Mouse (Mus musculus) limb, embryonic 10.5 days (tissue): Measurements from ENCODE around the gene Hist1h2ap. TPM values are rescaled to one million over a fixed set of nuclear protein-coding genes. Genes with fewer than 3 reads are reported as not detected.
"Not testable (repeated sequence)": the region's sequence is repeated elsewhere in the genome, so short reads cannot be mapped to it uniquely, and the experiment has no call there.

ENCODE experiments used
- DNase-seq: peaks from one replicate; pipeline ENCODE4 v3.0.0-alpha.2; 2017; ENCODE audit warnings: low spot score
- H3K27ac ChIP-seq: fragments of 300-500 bp; sonication (generic); 2 replicates; pipeline ENCODE4 v1.5.1; 2016; ENCODE audit warnings: mild to moderate bottlenecking
- H3K27me3 ChIP-seq: fragments of 300-500 bp; sonication (generic); 2 replicates; pipeline ENCODE4 v1.6.1; 2016; ENCODE audit warnings: low read depth, mild to moderate bottlenecking; ENCODE audit not compliant: poor library complexity, severe bottlenecking
- H3K36me3 ChIP-seq: fragments of 300-500 bp; sonication (generic); 2 replicates; pipeline ENCODE4 v1.6.1; 2016; ENCODE audit warnings: mild to moderate bottlenecking, moderate library complexity
- H3K4me1 ChIP-seq: fragments of 300-500 bp; sonication (generic); 2 replicates; pipeline ENCODE4 v1.6.1; 2016
- H3K4me3 ChIP-seq: fragments of 300-500 bp; sonication (generic); 2 replicates; pipeline ENCODE4 v1.5.1; 2016; ENCODE audit warnings: mild to moderate bottlenecking, moderate library complexity
- H3K9me3 ChIP-seq: fragments of 300-500 bp; sonication (generic); replicated peaks from 2 replicates; pipeline ENCODE4 v1.6.1; 2016; ENCODE audit warnings: mild to moderate bottlenecking
- WGBS: fragments of 180-500 bp; shearing (Covaris S2); methylation state at CpG from one replicate; pipeline ENCODE4 v1.1.7; 2016; 5-methylcytosine and 5-hydroxymethylcytosine counted together
- polyA plus RNA-seq: library from polyadenylated mRNA; unstranded; fragments of >200 nt; fragmentation: Nextera tagmentation; extraction: Ambion mirVana; gene quantifications from 2 replicates; pipeline ENCODE4 v1.2.1, GENCODE M21; 2016

Hist1h2ap gene
- polyA plus RNA-seq, result 6,450 and 6,557 TPM in 2 replicates

- H3K36me3 ChIP-seq, H3K27ac ChIP-seq, H3K4me1 ChIP-seq, H3K9me3 ChIP-seq, H3K4me3 ChIP-seq, H3K27me3 ChIP-seq, DNase-seq: not testable (repeated sequence)
- WGBS, result no CpG with 5 or more reads among the region's 24 CpGs
Observed at GRCm38 (mm10) chr13:21833461-21833860, at the start of gene Hist1h2ap, which contains the start of gene Hist1h2br. Gene Hist1h2ap (minus strand): TSS chr13:21833507. Gene Hist1h2br (plus strand): TSS chr13:21833743.

- Histone ChIP-seq H3K27me3 (no peaks in the 10 kb centered on the region), H3K9me3 (no peaks in the 10 kb centered on the region), H3K27ac (peak overlapping the region; percentile 47; the same call in 1 of the 2 replicates), H3K36me3 (no peaks in the 10 kb centered on the region), H3K4me1 (peaks cover 5% of the 10 kb centered on the region; the same call in 1 of the 2 replicates), H3K4me3 (peak overlapping the region; percentile 53)
- WGBS, result under 1% methylated on average over 13 of the region's 13 CpGs
- DNase-seq, result peak; percentile 81
Observed at GRCm38 (mm10) chr13:21882760-21883405, 49.6 kb upstream of the Hist1h2ap start.

GRCm38 (mm10) chr13:21881878-21882669, 48.8 kb upstream of the Hist1h2ap start:
- H3K36me3 ChIP-seq, result no peaks in the 10 kb centered on the region
- no peaks in the 10 kb centered on the region for H3K27me3 ChIP-seq
- peak overlapping the region; percentile 53 for H3K4me3 ChIP-seq
- H3K27ac ChIP-seq, result peak overlapping the region; percentile 47; the same call in 1 of the 2 replicates
- peaks cover 5% of the 10 kb centered on the region; the same call in 1 of the 2 replicates for H3K4me1 ChIP-seq
- under 1% methylated on average over 27 of the region's 27 CpGs for WGBS
- no peaks in the 10 kb centered on the region for H3K9me3 ChIP-seq
- DNase-seq, result peak; percentile 76

GRCm38 (mm10) chr13:21880735-21881134, 47.4 kb upstream of the Hist1h2ap start:
- no peaks in the 10 kb centered on the region for H3K9me3 ChIP-seq
- no peaks in the 10 kb centered on the region for H3K36me3 ChIP-seq
- no peak overlapping the region for H3K27ac ChIP-seq
- WGBS, result 89% methylated on average over 6 of the region's 6 CpGs
- DNase-seq, result no peak
- H3K4me1 ChIP-seq, result peaks cover 5% of the 10 kb centered on the region; the same call in 1 of the 2 replicates
- H3K4me3 ChIP-seq, result no peak overlapping the region
- no peaks in the 10 kb centered on the region for H3K27me3 ChIP-seq

DNA sequence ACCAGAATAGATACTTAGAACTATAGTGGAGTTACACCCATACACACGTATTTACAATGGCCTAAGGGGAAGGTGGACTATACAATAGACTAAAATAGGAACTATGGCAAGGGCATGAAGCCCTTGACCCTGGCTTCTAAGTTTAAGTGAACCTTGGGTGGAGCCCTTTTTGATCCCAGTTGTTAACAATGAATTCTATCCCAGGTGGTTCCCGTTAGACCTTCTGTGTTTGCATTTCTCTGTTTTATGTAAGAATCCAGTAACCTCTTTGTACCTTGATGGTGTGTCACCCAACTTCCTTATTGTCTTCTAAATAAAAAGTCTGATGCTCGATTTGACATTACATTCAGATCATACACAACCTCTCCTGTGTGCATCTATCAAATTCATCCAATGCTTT, 32.2 kb upstream of the Hist1h2ap start:
- 86% methylated on average over 3 of the region's 3 CpGs for WGBS
- not testable (repeated sequence) for H3K27me3 ChIP-seq, H3K27ac ChIP-seq, H3K9me3 ChIP-seq, DNase-seq, H3K36me3 ChIP-seq, H3K4me3 ChIP-seq, H3K4me1 ChIP-seq

DNA sequence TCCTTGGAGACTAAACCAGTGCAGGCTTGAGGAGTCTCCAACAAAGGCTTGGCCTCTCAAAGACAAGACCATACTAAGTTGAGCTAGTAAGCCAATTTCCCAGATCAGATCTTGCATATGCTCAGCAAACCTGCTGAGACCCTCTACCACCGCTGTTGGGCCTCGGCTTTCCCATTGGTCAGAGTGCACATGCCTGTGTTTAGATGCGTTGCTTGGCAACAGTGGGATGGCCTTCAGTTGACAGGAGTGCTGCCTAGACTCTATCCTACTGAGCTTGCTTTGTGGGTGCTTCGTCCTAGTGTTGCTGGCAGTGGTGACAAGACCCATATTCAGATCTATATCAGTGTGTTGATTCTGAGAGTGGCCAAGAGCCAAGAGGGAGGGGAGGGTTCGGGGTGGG, 28.3 kb upstream of the Hist1h2ap start:
- 14% methylated on average over 5 of the region's 5 CpGs for WGBS

GRCm38 (mm10) chr13:21855698-21856162, 22.4 kb upstream of the Hist1h2ap start:
- Histone ChIP-seq H3K27me3 (no peaks in the 10 kb centered on the region), H3K27ac (0 out of 2 replicates have a peak overlapping the region, but pooled peaks have one; percentile 1), H3K4me3 (peak overlapping the region; percentile 55), H3K36me3 (no peaks in the 10 kb centered on the region), H3K9me3 (no peaks in the 10 kb centered on the region), H3K4me1 (no peaks in the 10 kb centered on the region)
- WGBS, result under 1% methylated on average over 15 of the region's 15 CpGs
- DNase-seq, result peak; percentile 46

More for the DNA sequence above, 28.3 kb upstream of the Hist1h2ap start:
- Histone ChIP-seq H3K36me3 (no peaks in the 10 kb centered on the region), H3K4me3 (no peak overlapping the region), H3K9me3 (no peaks in the 10 kb centered on the region), H3K27ac (no peak overlapping the region), H3K4me1 (0 out of 2 replicates have a peak, but pooled peaks cover 3% of the 10 kb centered on the region), H3K27me3 (no peaks in the 10 kb centered on the region)
- DNase-seq, result no peak

DNA sequence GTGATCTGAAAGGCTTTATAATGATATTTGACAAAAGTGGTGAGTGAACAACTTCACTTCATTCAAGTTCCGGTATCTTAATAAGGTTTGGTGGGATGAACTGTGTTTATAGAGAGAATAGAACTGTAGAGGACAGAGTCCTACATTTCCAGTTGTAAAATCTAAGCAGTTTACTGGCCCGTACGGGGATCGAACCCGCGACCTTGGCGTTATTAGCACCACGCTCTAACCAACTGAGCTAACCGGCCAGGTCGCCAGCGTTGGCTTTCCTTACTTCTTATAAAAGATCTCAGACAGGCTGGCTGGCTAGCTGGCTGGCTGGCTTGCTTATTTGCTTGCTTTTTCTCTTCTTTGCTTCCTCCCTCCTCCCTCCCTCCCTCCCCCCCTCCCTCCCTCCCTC, 21.8 kb upstream of the Hist1h2ap start:
- 0 out of 2 replicates have a peak overlapping the region, but pooled peaks have one; percentile 1 for H3K27ac ChIP-seq
- peak; percentile 91 for DNase-seq
- WGBS, result under 1% methylated on average over 11 of the region's 11 CpGs
- H3K4me3 ChIP-seq, result peak overlapping the region; percentile 55
- no peaks in the 10 kb centered on the region for H3K27me3 ChIP-seq
- H3K9me3 ChIP-seq, result no peaks in the 10 kb centered on the region
- no peaks in the 10 kb centered on the region for H3K36me3 ChIP-seq
- H3K4me1 ChIP-seq, result no peaks in the 10 kb centered on the region

GRCm38 (mm10) chr13:21852215-21852945, 19.1 kb upstream of the Hist1h2ap start:
- no peak for DNase-seq
- H3K27ac ChIP-seq, result no peak overlapping the region
- no peaks in the 10 kb centered on the region for H3K27me3 ChIP-seq
- H3K4me3 ChIP-seq, result no peak overlapping the region
- no peaks in the 10 kb centered on the region for H3K36me3 ChIP-seq
- H3K9me3 ChIP-seq, result no peaks in the 10 kb centered on the region
- no peaks in the 10 kb centered on the region for H3K4me1 ChIP-seq
- WGBS, result 71% methylated on average over 3 of the region's 3 CpGs

DNA sequence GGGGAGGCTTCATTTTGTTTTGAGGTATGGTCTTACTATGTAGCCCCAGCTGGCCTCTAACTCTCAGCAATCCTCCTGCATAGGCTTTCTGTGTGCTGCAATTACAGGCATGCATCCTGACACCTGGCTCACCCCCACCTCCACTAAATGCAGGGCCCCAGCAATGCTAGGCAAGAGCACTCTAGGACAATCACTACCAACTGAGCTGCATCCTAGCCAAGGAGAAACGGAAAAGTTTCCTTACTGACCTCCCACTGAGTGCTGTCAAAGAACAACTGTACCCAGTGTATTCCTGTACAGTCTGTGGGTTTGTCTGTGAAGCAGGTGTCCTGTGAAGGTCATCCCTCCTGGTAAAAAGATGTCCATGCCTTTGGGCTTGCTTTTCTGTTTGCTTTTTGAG, 17.4 kb upstream of the Hist1h2ap start:
- H3K27me3 ChIP-seq, H3K27ac ChIP-seq, DNase-seq, H3K4me3 ChIP-seq, H3K9me3 ChIP-seq, H3K36me3 ChIP-seq, H3K4me1 ChIP-seq: not testable (repeated sequence)
- 36% methylated on average over 1 of the region's 1 CpGs for WGBS

- H3K9me3 ChIP-seq, result no peaks in the 10 kb centered on the region
- 22% methylated on average over 8 of the region's 8 CpGs for WGBS
- H3K27me3 ChIP-seq, result no peaks in the 10 kb centered on the region
- H3K36me3 ChIP-seq, result no peaks in the 10 kb centered on the region
- DNase-seq, result peak; percentile 38
- no peak overlapping the region for H3K27ac ChIP-seq
- no peak overlapping the region for H3K4me3 ChIP-seq
- no peaks in the 10 kb centered on the region for H3K4me1 ChIP-seq
Observed at GRCm38 (mm10) chr13:21847883-21848282, 14.6 kb upstream of the Hist1h2ap start.

- not testable (repeated sequence) for H3K4me1 ChIP-seq, H3K9me3 ChIP-seq, H3K36me3 ChIP-seq, H3K4me3 ChIP-seq, H3K27ac ChIP-seq, H3K27me3 ChIP-seq, DNase-seq
Observed at GRCm38 (mm10) chr13:21846356-21846755, 13.0 kb upstream of the Hist1h2ap start.
